Mouse (Mus musculus) lung, adult 2 months (tissue): ENCODE data around the gene Hs6st3. TPM values are rescaled to one million over a fixed set of nuclear protein-coding genes. Genes with fewer than 3 reads are reported as not detected.

ENCODE experiments used
- DNase-seq: peaks from one replicate; pipeline ENCODE4 v3.0.0; 2022
- H3K4me1 ChIP-seq: fragments of 200-500 bp; 2 replicates; pipeline ENCODE4 v1.6.1; 2011; ENCODE audit warnings: low read length; ENCODE audit not compliant: control insufficient read depth, insufficient read depth
- H3K4me3 ChIP-seq: fragments of 200-500 bp; replicated peaks from 2 replicates; pipeline ENCODE3; 2011; ENCODE audit warnings: low read depth, mild to moderate bottlenecking, control low read depth, low read length; ENCODE audit errors: extremely low read depth
- CTCF ChIP-seq: fragments of 200-500 bp; IDR thresholded peaks from 2 replicates; pipeline ENCODE4 v1.5.1; 2011; ENCODE audit warnings: mild to moderate bottlenecking, low read length, control low read depth; ENCODE audit not compliant: insufficient read depth
- POLR2A ChIP-seq: fragments of 200-500 bp; IDR thresholded peaks from 2 replicates; pipeline ENCODE4 v1.6.1; 2011; ENCODE audit warnings: low read depth, mild to moderate bottlenecking, control low read depth, low read length, borderline replicate concordance; ENCODE audit errors: extremely low read depth
- WGBS: fragments of 180-500 bp; shearing (Covaris S2); methylation state at CpG from one replicate; pipeline ENCODE4 v1.1.7; 2018; 5-methylcytosine and 5-hydroxymethylcytosine counted together
- polyA plus RNA-seq: library from polyadenylated mRNA; depleted of rRNA; stranded (reverse); fragments of >200 nt; gene quantifications from 2 replicates; pipeline ENCODE4 v1.2.3, GENCODE M21; 2012

Hs6st3 gene
- polyA plus RNA-seq, 1 experiment = 1.2 TPM

DNA sequence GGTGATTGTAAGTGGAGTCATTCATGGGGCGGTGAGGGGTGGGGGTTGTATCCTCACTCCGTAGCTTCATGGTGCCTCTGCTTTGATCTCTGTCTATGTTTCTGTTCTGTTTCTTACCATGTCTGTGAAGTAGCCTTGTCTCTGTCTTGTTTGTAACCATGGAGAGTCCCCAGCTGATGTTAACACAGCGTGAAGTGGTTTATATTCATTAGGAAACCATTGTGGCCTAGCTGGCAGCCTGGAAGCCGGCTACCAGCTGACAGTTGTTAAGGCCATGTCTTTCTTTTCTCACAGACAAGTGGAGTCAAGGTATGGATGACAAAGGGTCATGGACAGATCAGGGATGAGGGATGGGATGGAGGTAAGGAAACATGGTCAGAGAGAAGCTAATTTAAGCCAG is 12.3 kb upstream of the Hs6st3 start:
- TF ChIP-seq POLR2A (no peak), CTCF (no peak)
- Histone ChIP-seq H3K4me1 (no peaks in the 10 kb centered on the region), H3K4me3 (no peak overlapping the region)
- DNase-seq = no peak
- 76% methylated on average over 4 of the region's 4 CpGs for WGBS

DNA sequence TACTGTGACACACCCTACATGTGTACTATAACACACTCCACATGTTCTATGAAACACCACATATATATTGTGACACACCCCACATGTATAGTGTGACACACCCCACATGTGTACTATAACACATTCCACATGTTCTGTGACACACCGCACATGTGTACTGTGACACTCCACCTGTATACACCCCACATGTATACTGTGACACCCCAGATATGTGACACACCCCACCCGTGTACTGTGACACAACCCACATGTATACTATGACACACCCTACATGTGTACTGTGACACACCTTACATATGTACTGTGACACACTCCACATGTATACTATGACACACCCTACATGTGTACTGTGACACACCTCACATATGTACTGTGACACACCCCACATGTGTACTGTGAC is 10.8 kb upstream of the Hs6st3 start:
- WGBS = 96% methylated on average over 2 of the region's 2 CpGs

GRCm38 (mm10) chr14:119137512-119137905 is 632 bp upstream of the Hs6st3 start:
- Histone ChIP-seq H3K4me1 (no peaks in the 10 kb centered on the region), H3K4me3 (peak overlapping the region; percentile 44)
- WGBS = under 1% methylated on average over 37 of the region's 38 CpGs
- DNase-seq = peak; percentile 28
- TF ChIP-seq CTCF = no peak
- no peak for TF ChIP-seq POLR2A

More for the DNA sequence above, 10.8 kb upstream of the Hs6st3 start:
- DNase-seq = no peak
- TF ChIP-seq POLR2A (no peak), CTCF (no peak)
- Histone ChIP-seq H3K4me3 (no peak overlapping the region), H3K4me1 (no peaks in the 10 kb centered on the region)

DNA sequence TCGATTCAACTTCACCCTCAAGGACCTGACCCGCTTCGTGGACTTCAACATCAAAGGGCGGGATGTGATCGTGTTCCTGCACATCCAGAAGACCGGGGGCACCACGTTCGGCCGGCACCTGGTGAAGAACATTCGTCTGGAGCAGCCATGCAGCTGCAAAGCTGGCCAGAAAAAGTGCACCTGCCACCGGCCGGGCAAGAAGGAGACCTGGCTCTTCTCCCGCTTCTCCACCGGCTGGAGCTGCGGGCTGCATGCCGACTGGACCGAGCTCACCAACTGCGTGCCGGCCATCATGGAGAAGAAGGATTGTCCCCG is 602 bp downstream of the Hs6st3 start:
- no peaks in the 10 kb centered on the region for H3K4me1 ChIP-seq
- 2% methylated on average over 20 of the region's 20 CpGs for WGBS
- H3K4me3 ChIP-seq = peak overlapping the region; percentile 7
- no peak for DNase-seq
- TF ChIP-seq CTCF = no peak

- WGBS = 34% methylated on average over 9 of the region's 9 CpGs
- no peak for DNase-seq
- TF ChIP-seq CTCF (no peak), POLR2A (no peak)
- Histone ChIP-seq H3K4me3 (peak overlapping the region; percentile 9), H3K4me1 (no peaks in the 10 kb centered on the region)
Measured at GRCm38 (mm10) chr14:119139381-119139950, 1.3 kb downstream of the Hs6st3 start.

GRCm38 (mm10) chr14:119153088-119153487 is 14.9 kb downstream of the Hs6st3 start:
- Histone ChIP-seq H3K4me1 (no peaks in the 10 kb centered on the region), H3K4me3 (no peak overlapping the region)
- no peak for DNase-seq
- 78% methylated on average over 2 of the region's 2 CpGs for WGBS
- no peak for TF ChIP-seq CTCF
- TF ChIP-seq POLR2A = no peak

GRCm38 (mm10) chr14:119193905-119194304 is 55.8 kb downstream of the Hs6st3 start:
- no peaks in the 10 kb centered on the region for H3K4me1 ChIP-seq
- DNase-seq = no peak
- 82% methylated on average over 9 of the region's 9 CpGs for WGBS
- no peak overlapping the region for H3K4me3 ChIP-seq
- no peak for TF ChIP-seq CTCF
- TF ChIP-seq POLR2A = no peak

- Histone ChIP-seq H3K4me3 (no peak overlapping the region), H3K4me1 (no peaks in the 10 kb centered on the region)
- DNase-seq = no peak
- TF ChIP-seq POLR2A (no peak), CTCF (no peak)
- 77% methylated on average over 7 of the region's 7 CpGs for WGBS
Measured at GRCm38 (mm10) chr14:119203508-119203907, 65.4 kb downstream of the Hs6st3 start.

DNA sequence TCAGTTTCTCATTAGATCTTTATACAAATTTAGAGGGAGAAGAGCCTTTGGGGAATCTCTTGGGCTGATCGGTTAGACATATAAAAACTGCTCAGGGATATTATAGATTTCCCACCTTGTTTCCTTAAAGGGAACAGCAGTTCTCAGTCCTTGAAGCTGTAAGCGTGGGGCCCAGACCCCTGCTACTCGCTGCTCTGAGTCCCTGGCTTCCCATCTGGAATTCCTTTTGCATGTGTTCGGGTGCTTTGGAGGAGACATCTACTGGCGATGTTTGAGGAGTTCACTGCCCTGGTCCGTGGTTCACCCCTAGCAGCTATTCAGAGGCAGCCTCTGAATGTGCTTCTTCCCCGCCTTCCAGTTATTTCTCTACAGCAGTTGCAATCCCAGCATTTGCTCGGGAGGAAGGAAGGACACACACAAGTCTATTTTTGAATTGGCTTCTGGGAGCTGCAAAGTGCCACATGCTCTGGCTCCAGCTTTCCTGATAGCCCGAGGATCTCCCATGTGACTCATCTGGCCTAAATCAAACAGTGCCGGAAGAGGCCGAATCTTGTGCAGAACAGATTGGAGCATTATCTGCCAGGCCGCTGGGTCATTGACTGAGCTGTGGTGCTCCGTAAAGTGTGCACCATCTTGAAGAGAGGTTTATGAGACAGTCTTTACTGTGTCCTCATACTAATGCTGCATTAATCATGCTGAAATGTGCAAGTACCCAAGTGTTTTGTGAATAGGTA is 77.6 kb downstream of the Hs6st3 start:
- TF ChIP-seq POLR2A (no peak), CTCF (no peak)
- no peak overlapping the region for H3K4me3 ChIP-seq
- no peak for DNase-seq
- WGBS = 56% methylated on average over 13 of the region's 13 CpGs
- H3K4me1 ChIP-seq = no peaks in the 10 kb centered on the region

GRCm38 (mm10) chr14:119227709-119228338 is 89.7 kb downstream of the Hs6st3 start:
- TF ChIP-seq CTCF (no peak), POLR2A (no peak)

More at GRCm38 (mm10) chr14:119227709-119228338, 89.7 kb downstream of the Hs6st3 start:
- Histone ChIP-seq H3K4me1 (no peaks in the 10 kb centered on the region), H3K4me3 (no peak overlapping the region)
- WGBS = 72% methylated on average over 3 of the region's 3 CpGs
- no peak for DNase-seq
